11 mouse cellular contexts compared by ENCODE assay signal in the genomic region with DNA sequence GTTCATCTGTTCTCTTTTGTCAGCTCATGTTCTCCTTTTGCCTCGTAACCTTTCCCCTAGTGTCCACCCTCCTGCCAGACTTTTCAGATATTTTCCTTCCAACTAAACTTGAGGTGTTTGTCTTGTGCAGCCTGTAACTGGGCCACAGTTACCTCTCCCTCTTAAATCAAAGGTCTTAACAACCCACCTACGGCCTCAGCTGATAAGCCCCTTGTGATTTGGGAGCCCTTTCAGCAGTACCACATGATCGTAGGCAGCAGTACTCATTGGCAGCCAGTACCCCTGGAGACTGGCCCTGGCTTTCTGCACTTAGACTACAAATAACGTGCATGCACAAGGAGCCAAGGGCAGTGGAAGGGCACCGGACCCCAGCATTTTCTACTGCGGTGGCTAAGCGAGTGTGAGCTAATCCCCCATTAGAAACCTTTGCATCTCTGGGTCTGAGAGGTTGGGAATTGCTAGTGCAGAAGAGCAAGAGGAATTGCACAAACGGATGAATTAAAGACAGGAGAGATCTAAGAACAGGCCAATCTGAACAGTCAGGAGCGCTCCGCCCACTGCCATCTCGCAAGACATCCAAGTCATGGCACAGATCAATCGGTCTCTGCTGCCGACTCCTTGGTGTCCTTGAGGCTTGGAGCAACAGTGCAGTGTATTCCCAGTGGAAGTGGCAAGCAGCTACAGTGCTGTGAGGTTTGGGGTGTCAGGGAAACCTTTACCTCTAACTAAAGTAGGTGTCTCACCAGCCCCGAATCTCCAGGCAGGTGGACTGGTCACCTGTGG. TPM values are rescaled to one million over a fixed set of nuclear protein-coding genes. Genes with fewer than 3 reads are reported as not detected.
DNase-seq lines count a peak whose midpoint lies in the region; ATAC-seq and TF ChIP-seq lines count a peak whose summit lies in the region.
"Had no signal": no experiment of that assay in that cellular context is flagged by ENCODE, and none has a peak within 500 bp of the region (broad histone marks: within the 10 kb centered on the region; RNA-seq: fewer than 3 reads in every experiment).

No protein-coding gene starts in this region.

- peaks cover 35% of the 10 kb centered on the region for H3K4me1 ChIP-seq in hindbrain, embryonic 13.5 days (replicated peaks)
- H3K4me1 ChIP-seq in hindbrain, embryonic 14.5 days (replicated peaks; ENCODE audit: control insufficient read depth, insufficient read depth, low read length), result peaks cover 6% of the 10 kb centered on the region
- peaks cover 5% of the 10 kb centered on the region; the same call in 1 of the 2 replicates for H3K4me1 ChIP-seq in midbrain, embryonic 11.5 days (ENCODE audit: control insufficient read depth, insufficient read depth, low read length)
- H3K4me1 ChIP-seq in midbrain, embryonic 16.5 days (ENCODE audit: control insufficient read depth, insufficient read depth, low read length), result peaks cover 11% of the 10 kb centered on the region; the same call in 1 of the 2 replicates
- H3K4me1 ChIP-seq in heart, embryonic 16.5 days (ENCODE audit: control insufficient read depth, insufficient read depth, low read length), result peaks cover 17% of the 10 kb centered on the region
- H3K4me1 ChIP-seq in stomach, postnatal 0 days (replicated peaks; ENCODE audit: control insufficient read depth, insufficient read depth), result no peaks in the 10 kb centered on the region; the same call in 1 of the 2 replicates
- peaks cover 12% of the 10 kb centered on the region for H3K4me1 ChIP-seq in forebrain, embryonic 16.5 days (replicated peaks; ENCODE audit: control insufficient read depth, insufficient read depth, low read length)

- H3K36me3 ChIP-seq in hindbrain, embryonic 13.5 days, result peaks cover 21% of the 10 kb centered on the region
- peaks cover 15% of the 10 kb centered on the region for H3K36me3 ChIP-seq in hindbrain, embryonic 14.5 days (replicated peaks; ENCODE audit: control insufficient read depth, insufficient read depth)
- peaks cover 5% of the 10 kb centered on the region; the same call in 1 of the 2 replicates for H3K36me3 ChIP-seq in midbrain, embryonic 11.5 days (ENCODE audit: control insufficient read depth, insufficient read depth, low read length)
- peaks cover 8% of the 10 kb centered on the region; the same call in 1 of the 2 replicates for H3K36me3 ChIP-seq in midbrain, embryonic 16.5 days (ENCODE audit: control insufficient read depth, insufficient read depth, low read length)
- H3K36me3 ChIP-seq in heart, embryonic 16.5 days (ENCODE audit: control insufficient read depth, insufficient read depth), result peaks cover 10% of the 10 kb centered on the region
- peaks cover 5% of the 10 kb centered on the region for H3K36me3 ChIP-seq in stomach, postnatal 0 days (ENCODE audit: control insufficient read depth, insufficient read depth, low read length)
- H3K36me3 ChIP-seq in forebrain, embryonic 16.5 days (ENCODE audit: control insufficient read depth, insufficient read depth), result peaks cover 3% of the 10 kb centered on the region

- no peak for DNase-seq in hindbrain, embryonic 14.5 days (ENCODE audit: low spot score)
- DNase-seq in midbrain, embryonic 11.5 days (ENCODE audit: low spot score, missing footprints), result peak; percentile 81
- peak; percentile 70 for DNase-seq in stomach, postnatal 0 days (ENCODE audit: low spot score)
- no peak for DNase-seq in embryo, embryonic 10 days (ENCODE audit: low spot score)
- DNase-seq: right cerebral cortex, postnatal 25 days had no signal

- WGBS in hindbrain, embryonic 13.5 days, result 86% methylated on average over 14 of the region's 14 CpGs
- WGBS in hindbrain, embryonic 14.5 days, result 80% methylated on average over 14 of the region's 14 CpGs
- 89% methylated on average over 14 of the region's 14 CpGs for WGBS in midbrain, embryonic 11.5 days
- 76% methylated on average over 14 of the region's 14 CpGs for WGBS in midbrain, embryonic 16.5 days
- 58% methylated on average over 14 of the region's 14 CpGs for WGBS in heart, embryonic 16.5 days
- 70% methylated on average over 14 of the region's 14 CpGs for WGBS in stomach, postnatal 0 days
- WGBS in forebrain, embryonic 16.5 days, result 91% methylated on average over 14 of the region's 14 CpGs

- no peak overlapping the region for H3K4me2 ChIP-seq in hindbrain, embryonic 13.5 days
- H3K4me2 ChIP-seq in hindbrain, embryonic 14.5 days (replicated peaks), result no peak overlapping the region
- no peak overlapping the region for H3K4me2 ChIP-seq in midbrain, embryonic 11.5 days
- H3K4me2 ChIP-seq in midbrain, embryonic 16.5 days (ENCODE audit: low read length), result no peak overlapping the region
- H3K4me2 ChIP-seq in heart, embryonic 16.5 days (ENCODE audit: low read depth, low read length), result peak overlapping the region; percentile 52
- peak overlapping the region; percentile 17; the same call in 1 of the 2 replicates for H3K4me2 ChIP-seq in stomach, postnatal 0 days (replicated peaks; ENCODE audit: low read depth)
- no peak overlapping the region for H3K4me2 ChIP-seq in forebrain, embryonic 16.5 days (ENCODE audit: low read length)
- H3K4me2 ChIP-seq: embryonic facial prominence, embryonic 13.5 days; neural tube, embryonic 12.5 days had no signal

- no peaks in the 10 kb centered on the region for H3K9me3 ChIP-seq in hindbrain, embryonic 13.5 days
- no peaks in the 10 kb centered on the region for H3K9me3 ChIP-seq in hindbrain, embryonic 14.5 days (ENCODE audit: control insufficient read depth, low read length)
- no peaks in the 10 kb centered on the region for H3K9me3 ChIP-seq in midbrain, embryonic 11.5 days (ENCODE audit: control insufficient read depth, low read length)
- no peaks in the 10 kb centered on the region for H3K9me3 ChIP-seq in midbrain, embryonic 16.5 days (replicated peaks; ENCODE audit: control insufficient read depth, low read length, poor library complexity, severe bottlenecking)
- H3K9me3 ChIP-seq in heart, embryonic 16.5 days (replicated peaks; ENCODE audit: control insufficient read depth, low read length), result no peaks in the 10 kb centered on the region
- no peaks in the 10 kb centered on the region for H3K9me3 ChIP-seq in stomach, postnatal 0 days (ENCODE audit: control insufficient read depth, low read length)
- no peaks in the 10 kb centered on the region for H3K9me3 ChIP-seq in forebrain, embryonic 16.5 days (ENCODE audit: control insufficient read depth, low read length)
- H3K9me3 ChIP-seq: embryonic facial prominence, embryonic 13.5 days; neural tube, embryonic 12.5 days had no signal

- no peak overlapping the region for H3K27ac ChIP-seq in hindbrain, embryonic 13.5 days
- H3K27ac ChIP-seq in hindbrain, embryonic 14.5 days, result no peak overlapping the region
- H3K27ac ChIP-seq in midbrain, embryonic 11.5 days (ENCODE audit: low read depth, low read length), result no peak overlapping the region
- no peak overlapping the region for H3K27ac ChIP-seq in midbrain, embryonic 16.5 days (ENCODE audit: low read length)
- H3K27ac ChIP-seq in heart, embryonic 16.5 days (ENCODE audit: low read length), result peak overlapping the region; percentile 92
- peak overlapping the region; percentile 77 for H3K27ac ChIP-seq in stomach, postnatal 0 days (replicated peaks)
- H3K27ac ChIP-seq in forebrain, embryonic 16.5 days (ENCODE audit: low read length), result no peak overlapping the region
- H3K27ac ChIP-seq: embryonic facial prominence, embryonic 13.5 days; neural tube, embryonic 12.5 days had no signal

- no peak for ATAC-seq in hindbrain, embryonic 13.5 days (ENCODE audit: low FRiP score)
- ATAC-seq in hindbrain, embryonic 14.5 days (ENCODE audit: low FRiP score), result no peak
- no peak for ATAC-seq in midbrain, embryonic 11.5 days (ENCODE audit: low FRiP score)
- no peak for ATAC-seq in midbrain, embryonic 16.5 days
- peak; percentile 52; the same call in 1 of the 2 replicates for ATAC-seq in heart, embryonic 16.5 days (replicated peaks; ENCODE audit: extremely low read depth, insufficient read depth, low FRiP score)
- peak; percentile 65 for ATAC-seq in stomach, postnatal 0 days (ENCODE audit: low FRiP score, low TSS enrichment)
- no peak for ATAC-seq in forebrain, embryonic 16.5 days

- TF ChIP-seq CTCF in stomach, postnatal 0 days (IDR thresholded peaks at IDR 0.05; ENCODE audit: low read depth), result no peak

- no peak overlapping the region for H3K4me3 ChIP-seq in hindbrain, embryonic 13.5 days
- no peak overlapping the region for H3K4me3 ChIP-seq in hindbrain, embryonic 14.5 days (replicated peaks; ENCODE audit: low read length)
- no peak overlapping the region for H3K4me3 ChIP-seq in midbrain, embryonic 11.5 days (ENCODE audit: low read depth, low read length)
- no peak overlapping the region for H3K4me3 ChIP-seq in midbrain, embryonic 16.5 days (ENCODE audit: low read depth, low read length)
- H3K4me3 ChIP-seq in heart, embryonic 16.5 days (ENCODE audit: low read length), result peak overlapping the region; percentile 17
- no peak overlapping the region for H3K4me3 ChIP-seq in stomach, postnatal 0 days (ENCODE audit: low read depth, low read length)
- H3K4me3 ChIP-seq in forebrain, embryonic 16.5 days (replicated peaks; ENCODE audit: low read length), result no peak overlapping the region
- H3K4me3 ChIP-seq: embryonic facial prominence, embryonic 13.5 days; neural tube, embryonic 12.5 days had no signal

- TF ChIP-seq EP300 in stomach, postnatal 0 days (optimal IDR thresholded peaks at IDR 0.05), result no peak

- H3K27me3 ChIP-seq in hindbrain, embryonic 13.5 days, result no peaks in the 10 kb centered on the region
- no peaks in the 10 kb centered on the region for H3K27me3 ChIP-seq in hindbrain, embryonic 14.5 days (ENCODE audit: control insufficient read depth, insufficient read depth, low read length)
- H3K27me3 ChIP-seq in midbrain, embryonic 11.5 days (ENCODE audit: control insufficient read depth, insufficient read depth, low read length), result no peaks in the 10 kb centered on the region
- H3K27me3 ChIP-seq in midbrain, embryonic 16.5 days (ENCODE audit: control insufficient read depth, insufficient read depth, low read depth, low read length), result no peaks in the 10 kb centered on the region
- H3K27me3 ChIP-seq in heart, embryonic 16.5 days (ENCODE audit: control insufficient read depth, insufficient read depth, low read length), result no peaks in the 10 kb centered on the region
- H3K27me3 ChIP-seq in stomach, postnatal 0 days (ENCODE audit: control insufficient read depth, insufficient read depth, low read length), result no peaks in the 10 kb centered on the region
- no peaks in the 10 kb centered on the region for H3K27me3 ChIP-seq in forebrain, embryonic 16.5 days (replicated peaks; ENCODE audit: control insufficient read depth, insufficient read depth, low read length)
- H3K27me3 ChIP-seq: embryonic facial prominence, embryonic 13.5 days; neural tube, embryonic 12.5 days had no signal

- H3K9ac ChIP-seq in hindbrain, embryonic 13.5 days, result 0 out of 2 replicates have a peak overlapping the region, but pooled peaks have one; percentile 14
- no peak overlapping the region for H3K9ac ChIP-seq in hindbrain, embryonic 14.5 days
- no peak overlapping the region for H3K9ac ChIP-seq in midbrain, embryonic 11.5 days (ENCODE audit: low read length)
- no peak overlapping the region for H3K9ac ChIP-seq in midbrain, embryonic 16.5 days (ENCODE audit: low read depth, low read length)
- H3K9ac ChIP-seq in heart, embryonic 16.5 days (ENCODE audit: low read length), result peak overlapping the region; percentile 58
- H3K9ac ChIP-seq in stomach, postnatal 0 days (ENCODE audit: low read length), result peak overlapping the region; percentile 27; the same call in 1 of the 2 replicates
- no peak overlapping the region for H3K9ac ChIP-seq in forebrain, embryonic 16.5 days (replicated peaks; ENCODE audit: low read depth, low read length)
- H3K9ac ChIP-seq: embryonic facial prominence, embryonic 13.5 days; neural tube, embryonic 12.5 days had no signal

RNA-seq across cellular contexts. Expression of a gene that starts 3.0 kb away (rescaled TPM):
- 47.4 and 55.6 TPM in 2 replicates for polyA plus RNA-seq in hindbrain, embryonic 13.5 days (2015; fragmentation: Nextera tagmentation; extraction: Ambion mirVana)
- 36.2 and 46.0 TPM in 2 replicates for polyA plus RNA-seq in hindbrain, embryonic 14.5 days (2014; fragmentation: Nextera tagmentation; extraction: Ambion mirVana)
- 59.5 and 66.3 TPM in 2 replicates for polyA plus RNA-seq in midbrain, embryonic 11.5 days (2014; fragmentation: Nextera tagmentation; extraction: Ambion mirVana)
- 34.2 and 34.4 TPM in 2 replicates for polyA plus RNA-seq in midbrain, embryonic 16.5 days (2015; fragmentation: Nextera tagmentation; extraction: Ambion mirVana)
- 333 and 371 TPM in 2 replicates for polyA plus RNA-seq in heart, embryonic 16.5 days (2015; fragmentation: Nextera tagmentation; extraction: Ambion mirVana)
- polyA plus RNA-seq in stomach, postnatal 0 days (2015; fragmentation: Nextera tagmentation; extraction: Ambion mirVana), result 250 and 263 TPM in 2 replicates
- 30.4 and 34.8 TPM in 2 replicates for polyA plus RNA-seq in forebrain, embryonic 16.5 days (2015; fragmentation: Nextera tagmentation; extraction: Ambion mirVana)

RNA-seq across cellular contexts. Expression of a gene that starts 13.5 kb away (rescaled TPM):
- 5.1 and 6.0 TPM in 2 replicates for polyA plus RNA-seq in hindbrain, embryonic 13.5 days (2015; fragmentation: Nextera tagmentation; extraction: Ambion mirVana)
- polyA plus RNA-seq in hindbrain, embryonic 14.5 days (2014; fragmentation: Nextera tagmentation; extraction: Ambion mirVana), result 3.6 and 6.0 TPM in 2 replicates
- 1.7 and 2.1 TPM in 2 replicates for polyA plus RNA-seq in midbrain, embryonic 11.5 days (2014; fragmentation: Nextera tagmentation; extraction: Ambion mirVana)
- 7.9 and 9.9 TPM in 2 replicates for polyA plus RNA-seq in midbrain, embryonic 16.5 days (2015; fragmentation: Nextera tagmentation; extraction: Ambion mirVana)
- 1.5 and 2.1 TPM in 2 replicates for polyA plus RNA-seq in heart, embryonic 16.5 days (2015; fragmentation: Nextera tagmentation; extraction: Ambion mirVana)
- polyA plus RNA-seq in stomach, postnatal 0 days (2015; fragmentation: Nextera tagmentation; extraction: Ambion mirVana), result 88.0 and 98.5 TPM in 2 replicates
- polyA plus RNA-seq in forebrain, embryonic 16.5 days (2015; fragmentation: Nextera tagmentation; extraction: Ambion mirVana), result 6.2 and 9.5 TPM in 2 replicates

RNA-seq across cellular contexts. Expression of a gene that starts 15.0 kb away (rescaled TPM):
- polyA plus RNA-seq in hindbrain, embryonic 13.5 days (2015; fragmentation: Nextera tagmentation; extraction: Ambion mirVana), result 328 and 342 TPM in 2 replicates
- polyA plus RNA-seq in hindbrain, embryonic 14.5 days (2014; fragmentation: Nextera tagmentation; extraction: Ambion mirVana), result 278 and 280 TPM in 2 replicates
- polyA plus RNA-seq in midbrain, embryonic 11.5 days (2014; fragmentation: Nextera tagmentation; extraction: Ambion mirVana), result 379 and 380 TPM in 2 replicates
- 357 and 365 TPM in 2 replicates for polyA plus RNA-seq in midbrain, embryonic 16.5 days (2015; fragmentation: Nextera tagmentation; extraction: Ambion mirVana)
- polyA plus RNA-seq in heart, embryonic 16.5 days (2015; fragmentation: Nextera tagmentation; extraction: Ambion mirVana), result 211 and 215 TPM in 2 replicates
- 106 and 113 TPM in 2 replicates for polyA plus RNA-seq in stomach, postnatal 0 days (2015; fragmentation: Nextera tagmentation; extraction: Ambion mirVana)
- 362 and 389 TPM in 2 replicates for polyA plus RNA-seq in forebrain, embryonic 16.5 days (2015; fragmentation: Nextera tagmentation; extraction: Ambion mirVana)

RNA-seq across cellular contexts. Expression of a gene that starts 40.7 kb away (rescaled TPM):
- 41.9 and 43.5 TPM in 2 replicates for polyA plus RNA-seq in hindbrain, embryonic 13.5 days (2015; fragmentation: Nextera tagmentation; extraction: Ambion mirVana)
- polyA plus RNA-seq in hindbrain, embryonic 14.5 days (2014; fragmentation: Nextera tagmentation; extraction: Ambion mirVana), result 20.6 and 25.8 TPM in 2 replicates
- polyA plus RNA-seq in midbrain, embryonic 11.5 days (2014; fragmentation: Nextera tagmentation; extraction: Ambion mirVana), result 10.2 and 14.7 TPM in 2 replicates
- polyA plus RNA-seq in midbrain, embryonic 16.5 days (2015; fragmentation: Nextera tagmentation; extraction: Ambion mirVana), result 46.4 and 50.2 TPM in 2 replicates
- polyA plus RNA-seq in heart, embryonic 16.5 days (2015; fragmentation: Nextera tagmentation; extraction: Ambion mirVana), result 27.7 and 28.8 TPM in 2 replicates
- polyA plus RNA-seq in stomach, postnatal 0 days (2015; fragmentation: Nextera tagmentation; extraction: Ambion mirVana), result 12.0 and 12.5 TPM in 2 replicates
- polyA plus RNA-seq in forebrain, embryonic 16.5 days (2015; fragmentation: Nextera tagmentation; extraction: Ambion mirVana), result 37.9 and 54.0 TPM in 2 replicates

RNA-seq across cellular contexts. Expression of a gene that starts 40.8 kb away (rescaled TPM):
- polyA plus RNA-seq in hindbrain, embryonic 13.5 days (2015; fragmentation: Nextera tagmentation; extraction: Ambion mirVana), result 55.4 and 56.9 TPM in 2 replicates
- polyA plus RNA-seq in hindbrain, embryonic 14.5 days (2014; fragmentation: Nextera tagmentation; extraction: Ambion mirVana), result 71.2 and 73.5 TPM in 2 replicates
- polyA plus RNA-seq in midbrain, embryonic 11.5 days (2014; fragmentation: Nextera tagmentation; extraction: Ambion mirVana), result 60.6 and 67.6 TPM in 2 replicates
- polyA plus RNA-seq in midbrain, embryonic 16.5 days (2015; fragmentation: Nextera tagmentation; extraction: Ambion mirVana), result 64.2 and 70.2 TPM in 2 replicates
- polyA plus RNA-seq in heart, embryonic 16.5 days (2015; fragmentation: Nextera tagmentation; extraction: Ambion mirVana), result 71.1 and 76.0 TPM in 2 replicates
- 45.4 and 48.9 TPM in 2 replicates for polyA plus RNA-seq in stomach, postnatal 0 days (2015; fragmentation: Nextera tagmentation; extraction: Ambion mirVana)
- 50.5 and 54.0 TPM in 2 replicates for polyA plus RNA-seq in forebrain, embryonic 16.5 days (2015; fragmentation: Nextera tagmentation; extraction: Ambion mirVana)

Comparison
In these comparisons a context has a peak if more than half of its experiments do, and no peak if none do; other contexts are left out.
1. H3K9ac ChIP-seq: peak in hindbrain, embryonic 13.5 days (single experiment), heart, embryonic 16.5 days (single experiment) and stomach, postnatal 0 days (single experiment); none in hindbrain, embryonic 14.5 days (single experiment), midbrain, embryonic 11.5 days (single experiment), midbrain, embryonic 16.5 days (single experiment) and forebrain, embryonic 16.5 days (single experiment).
2. ATAC-seq: peak in heart, embryonic 16.5 days (single experiment) and stomach, postnatal 0 days (single experiment); none in hindbrain, embryonic 13.5 days (single experiment), hindbrain, embryonic 14.5 days (single experiment), midbrain, embryonic 11.5 days (single experiment), midbrain, embryonic 16.5 days (single experiment) and forebrain, embryonic 16.5 days (single experiment).
3. H3K27ac ChIP-seq: peak in heart, embryonic 16.5 days (single experiment) and stomach, postnatal 0 days (single experiment); none in hindbrain, embryonic 13.5 days (single experiment), hindbrain, embryonic 14.5 days (single experiment), midbrain, embryonic 11.5 days (single experiment), midbrain, embryonic 16.5 days (single experiment) and forebrain, embryonic 16.5 days (single experiment).
4. H3K4me2 ChIP-seq: peak in heart, embryonic 16.5 days (single experiment) and stomach, postnatal 0 days (single experiment); none in hindbrain, embryonic 13.5 days (single experiment), hindbrain, embryonic 14.5 days (single experiment), midbrain, embryonic 11.5 days (single experiment), midbrain, embryonic 16.5 days (single experiment) and forebrain, embryonic 16.5 days (single experiment).
5. DNase-seq: peak in midbrain, embryonic 11.5 days (single experiment) and stomach, postnatal 0 days (single experiment); none in hindbrain, embryonic 14.5 days (single experiment) and embryo, embryonic 10 days (single experiment).